Mouse (Mus musculus): Measurements from ENCODE around the gene Olfr1006.
"Not testable (repeated sequence)": the region's sequence is repeated elsewhere in the genome, so short reads cannot be mapped to it uniquely, and the experiment has no call there.

Olfr1006 gene

GRCm38 (mm10) chr2:85678667-85679066 is at the start of gene Olfr1006:
Gene Olfr1006, minus strand, starts transcription at chr2:85678767.
- no peak for ATAC-seq (ENCODE audit: insufficient number of reproducible peaks, low FRiP score, low TSS enrichment)

- ATAC-seq (ENCODE audit: insufficient number of reproducible peaks, low FRiP score, low TSS enrichment), result no peak
Measured at GRCm38 (mm10) chr2:85725793-85726192, 47.2 kb upstream of the Olfr1006 start.

- ATAC-seq (ENCODE audit: insufficient number of reproducible peaks, low FRiP score, low TSS enrichment), result no peak
Measured at GRCm38 (mm10) chr2:85715119-85715518, 36.6 kb upstream of the Olfr1006 start, which contains the start of gene Olfr1009. Gene Olfr1009, plus strand, starts transcription at chr2:85715419.

- no peak for ATAC-seq (ENCODE audit: insufficient number of reproducible peaks, low FRiP score, low TSS enrichment)
Measured at GRCm38 (mm10) chr2:85711159-85711558, 32.6 kb upstream of the Olfr1006 start.

GRCm38 (mm10) chr2:85710680-85711079 is 32.1 kb upstream of the Olfr1006 start:
- ATAC-seq (ENCODE audit: insufficient number of reproducible peaks, low FRiP score, low TSS enrichment), result not testable (repeated sequence)

- no peak for ATAC-seq (ENCODE audit: insufficient number of reproducible peaks, low FRiP score, low TSS enrichment)
Measured at GRCm38 (mm10) chr2:85689131-85689530, 10.6 kb upstream of the Olfr1006 start, which contains the start of gene Olfr1008. Gene Olfr1008, plus strand, starts transcription at chr2:85689431.

GRCm38 (mm10) chr2:85664355-85664754 is 14.2 kb downstream of the Olfr1006 start, which contains the start of gene Olfr154:
Gene Olfr154, minus strand, starts transcription at chr2:85664455.
- ATAC-seq (ENCODE audit: insufficient number of reproducible peaks, low FRiP score, low TSS enrichment), result not testable (repeated sequence)

GRCm38 (mm10) chr2:85650604-85651003 is 28.0 kb downstream of the Olfr1006 start, which contains the start of gene Olfr1002:
Gene Olfr1002, minus strand, starts transcription at chr2:85650704.
- ATAC-seq (ENCODE audit: insufficient number of reproducible peaks, low FRiP score, low TSS enrichment), result no peak
